Mouse (Mus musculus) CH12.LX (cell line): ENCODE data around the gene Npw. TPM values are rescaled to one million over a fixed set of nuclear protein-coding genes. Genes with fewer than 3 reads are reported as not detected.

Experiments used
- DNase-seq: peaks from one replicate; pipeline ENCODE4 v3.0.0-alpha.2; 2013; ENCODE audit errors: extremely low read depth
- H3K27ac ChIP-seq: 2 replicates; pipeline ENCODE4 v1.5.1; 2012; ENCODE audit warnings: low read depth, mild to moderate bottlenecking, control low read depth, moderate library complexity; ENCODE audit not compliant: insufficient read depth
- H3K27me3 ChIP-seq: replicated peaks from 2 replicates; pipeline ENCODE3; 2012; ENCODE audit warnings: inconsistent platforms
- H3K36me3 ChIP-seq, 2 experiments: replicated peaks in 1 of 2; 2 replicates each; pipeline versions ENCODE3 to v1.6.1; 2012; ENCODE audit warnings: inconsistent platforms in 1 of 2, low read length in 1 of 2, mild to moderate bottlenecking in 1 of 2, mixed read lengths in 1 of 2, moderate library complexity in 1 of 2; ENCODE audit not compliant: control insufficient read depth in 1 of 2, insufficient read depth in 1 of 2
- H3K4me1 ChIP-seq, 2 experiments: 2 replicates each; pipeline ENCODE4 v1.6.1; 2012; ENCODE audit warnings: inconsistent platforms in 1 of 2, moderate library complexity in 1 of 2; ENCODE audit not compliant: insufficient read depth in 2 of 2, control insufficient read depth in 1 of 2
- H3K4me2 ChIP-seq: 2 replicates; pipeline ENCODE4 v1.6.1; 2012; ENCODE audit warnings: low read depth, mild to moderate bottlenecking, control low read depth; ENCODE audit not compliant: poor library complexity, insufficient read depth, severe bottlenecking
- H3K4me3 ChIP-seq, 3 experiments: fragments of 150-350 bp in 1 of 3; sonication (generic) in 1 of 3; replicated peaks in 1 of 3; 2 replicates each; pipeline versions ENCODE3 to v1.5.1; 2011 to 2012; ENCODE audit warnings: low read depth in 2 of 3, low read length in 2 of 3, mild to moderate bottlenecking in 2 of 3, moderate library complexity in 2 of 3, control low read depth in 1 of 3, improper control_type of control experiment in 1 of 3, inconsistent platforms in 1 of 3, mixed read lengths in 1 of 3; ENCODE audit not compliant: poor library complexity in 1 of 3
- H3K79me2 ChIP-seq: replicated peaks from 2 replicates; pipeline ENCODE4 v1.6.1; 2012; ENCODE audit warnings: mild to moderate bottlenecking, moderate library complexity; ENCODE audit not compliant: control insufficient read depth, poor library complexity, insufficient read depth, severe bottlenecking; ENCODE audit errors: extremely low read depth
- H3K9ac ChIP-seq: 2 replicates; pipeline ENCODE4 v1.6.1; 2012; ENCODE audit warnings: low read depth, mild to moderate bottlenecking, control low read depth, moderate library complexity; ENCODE audit not compliant: insufficient read depth
- H3K9me3 ChIP-seq: replicated peaks from 2 replicates; pipeline ENCODE3; 2012; ENCODE audit warnings: low read length, inconsistent platforms, mixed read lengths
- BHLHE40 ChIP-seq: IDR thresholded peaks from 2 replicates; pipeline ENCODE4 v1.6.1; 2011; ENCODE audit warnings: mild to moderate bottlenecking, low read depth, low read length, improper control_type of control experiment
- E2F4 ChIP-seq: IDR thresholded peaks from 2 replicates; pipeline ENCODE4 v1.6.1; 2011; ENCODE audit warnings: low read depth, low read length, improper control_type of control experiment; ENCODE audit not compliant: insufficient replicate concordance
- EP300 ChIP-seq: IDR thresholded peaks from 2 replicates; pipeline ENCODE4 v1.6.1; 2011; ENCODE audit warnings: low read length, improper control_type of control experiment
- ETS1 ChIP-seq: conservative IDR thresholded peaks from 2 replicates; pipeline ENCODE4 v1.6.1; 2012; ENCODE audit warnings: low read depth, mild to moderate bottlenecking, inconsistent platforms, low read length, improper control_type of control experiment, moderate library complexity
- GABPA ChIP-seq: IDR thresholded peaks from 2 replicates; pipeline ENCODE4 v1.6.1; 2012; ENCODE audit warnings: low read depth, low read length, improper control_type of control experiment, inconsistent platforms; ENCODE audit not compliant: insufficient replicate concordance
- HCFC1 ChIP-seq: IDR thresholded peaks from 2 replicates; pipeline ENCODE4 v1.6.1; 2012; ENCODE audit warnings: low read depth, mild to moderate bottlenecking, inconsistent platforms, low read length, improper control_type of control experiment
- IRF4 ChIP-seq: IDR thresholded peaks from 2 replicates; pipeline ENCODE4 v1.6.1; 2014; ENCODE audit warnings: low read depth, mild to moderate bottlenecking, inconsistent platforms, low read length, improper control_type of control experiment
- MAFK ChIP-seq: IDR thresholded peaks from 2 replicates; pipeline ENCODE4 v1.6.1; 2011; ENCODE audit warnings: low read length, improper control_type of control experiment; ENCODE audit not compliant: insufficient replicate concordance
- MAX ChIP-seq: IDR thresholded peaks from 2 replicates; pipeline ENCODE4 v1.6.1; 2011; ENCODE audit warnings: low read length, improper control_type of control experiment
- MAZ ChIP-seq: IDR thresholded peaks from 2 replicates; pipeline ENCODE4 v1.6.1; 2012; ENCODE audit warnings: low read depth, mild to moderate bottlenecking, inconsistent platforms, low read length, improper control_type of control experiment, moderate library complexity
- MXI1 ChIP-seq: IDR thresholded peaks from 2 replicates; pipeline ENCODE4 v1.6.1; 2011; ENCODE audit warnings: mild to moderate bottlenecking, low read depth, low read length, improper control_type of control experiment
- NELFE ChIP-seq: IDR thresholded peaks from 2 replicates; pipeline ENCODE4 v1.6.1; 2011; ENCODE audit warnings: low read depth, low read length, improper control_type of control experiment
- NRF1 ChIP-seq: IDR thresholded peaks from 2 replicates; pipeline ENCODE4 v1.6.1; 2014; ENCODE audit warnings: low read depth, mild to moderate bottlenecking, inconsistent platforms, low read length, improper control_type of control experiment, moderate library complexity
- PAX5 ChIP-seq: IDR thresholded peaks from 2 replicates; pipeline ENCODE4 v1.6.1; 2012; ENCODE audit warnings: low read length, inconsistent platforms, mixed read lengths
- POLR2A ChIP-seq: IDR thresholded peaks from 2 replicates; pipeline ENCODE4 v1.6.1; 2011; ENCODE audit warnings: low read depth, mild to moderate bottlenecking, improper control_type of control experiment, low read length
- TBP ChIP-seq: conservative IDR thresholded peaks from 2 replicates; pipeline ENCODE4 v1.6.1; 2011; ENCODE audit warnings: low read depth, low read length, improper control_type of control experiment
- UBTF ChIP-seq: IDR thresholded peaks from 2 replicates; pipeline ENCODE4 v1.6.1; 2012; ENCODE audit warnings: low read depth, mild to moderate bottlenecking, inconsistent platforms, low read length, improper control_type of control experiment, moderate library complexity
- USF1 ChIP-seq: IDR thresholded peaks from 2 replicates; pipeline ENCODE4 v1.6.1; 2014; ENCODE audit warnings: low read depth, mild to moderate bottlenecking, inconsistent platforms, low read length, improper control_type of control experiment
- ZC3H11A ChIP-seq: IDR thresholded peaks from 2 replicates; pipeline ENCODE4 v1.6.1; 2012; ENCODE audit warnings: low read depth, mild to moderate bottlenecking, inconsistent platforms, low read length, improper control_type of control experiment
- ZNF384 ChIP-seq: IDR thresholded peaks from 2 replicates; pipeline ENCODE4 v1.6.1; 2012; ENCODE audit warnings: low read depth, low read length, improper control_type of control experiment, inconsistent platforms
- dilution Hi-C: fragments of 300-500 bp; cut with MboI; formaldehyde crosslinking; loops from 2 replicates; pipeline ENCODE4 v1.14.3; 2020; ENCODE audit warnings: low sequenced_read_pairs; ENCODE audit not compliant: extremely low pct_unique_long_range_greater_than_20kb, extremely low pct_ligation_motif_present
- in situ Hi-C: fragments of 300-500 bp; cut with MboI; formaldehyde crosslinking; loops from 3 replicates; pipeline ENCODE4 v1.14.3; 2019; ENCODE audit warnings: low sequenced_read_pairs, low pct_ligation_motif_present, low pct_unique_long_range_greater_than_20kb, mixed read lengths
- polyA plus RNA-seq: library from polyadenylated mRNA; unstranded; fragments of >175 nt; gene quantifications from 2 replicates; pipeline ENCODE4 v1.2.1, GENCODE M21; 2012; ENCODE audit warnings: low read depth; ENCODE audit not compliant: insufficient read length
- total RNA-seq, 2 experiments: library from RNA; depleted of rRNA; stranded (reverse); fragments of 300-350 nt in 1 of 2; fragments of >200 nt in 1 of 2; gene quantifications; 2 replicates each; pipeline ENCODE4 v1.2.3; 2012 to 2014

Gene Npw
- total and polyA plus RNA-seq, 3 experiments: not detected

- TF ChIP-seq ETS1: no peak
- TF ChIP-seq POLR2A: no peak
- no peak for TF ChIP-seq MAZ
- no peak for TF ChIP-seq TBP
- TF ChIP-seq E2F4: no peak
- no peak for TF ChIP-seq ZNF384
- TF ChIP-seq MXI1: no peak
- TF ChIP-seq ZC3H11A: no peak
- TF ChIP-seq MAX: no peak
- no peak for TF ChIP-seq BHLHE40
- TF ChIP-seq NRF1: no peak
- TF ChIP-seq PAX5: no peak
- no peak for TF ChIP-seq UBTF
- no peak for TF ChIP-seq IRF4
- TF ChIP-seq MAFK: no peak
- no peak overlapping the region for H3K27ac ChIP-seq
- no peak for DNase-seq
- peaks cover 41 to 47% of the 10 kb centered on the region in 2 experiments for H3K36me3 ChIP-seq
- H3K79me2 ChIP-seq: peaks cover 14% of the 10 kb centered on the region
- in situ Hi-C loops (no loop called here), dilution Hi-C loops (no loop called here)
- no peaks in the 10 kb centered on the region for H3K27me3 ChIP-seq
- no peak overlapping the region for H3K4me3 ChIP-seq
- H3K9ac ChIP-seq: no peak overlapping the region
- H3K4me1 ChIP-seq: peaks cover 7 to 21% of the 10 kb centered on the region in 2 experiments; a peak in 3 of 4 replicates
- H3K4me2 ChIP-seq: no peak overlapping the region
- H3K9me3 ChIP-seq: no peaks in the 10 kb centered on the region
Observed at GRCm38 (mm10) chr17:24705821-24706220, 47.6 kb upstream of the Npw start.

- H3K36me3 ChIP-seq: peaks cover 56 to 71% of the 10 kb centered on the region in 2 experiments
- TF ChIP-seq USF1: no peak
- TF ChIP-seq HCFC1: no peak
- TF ChIP-seq EP300: no peak
- TF ChIP-seq NELFE: no peak
- no peak for TF ChIP-seq MXI1
- no peak for TF ChIP-seq GABPA
- no peak for TF ChIP-seq PAX5
- dilution Hi-C loops (no loop called here), in situ Hi-C loops (no loop called here)
- no peaks in the 10 kb centered on the region for H3K27me3 ChIP-seq
- H3K9me3 ChIP-seq: no peaks in the 10 kb centered on the region
- no peak overlapping the region for H3K4me2 ChIP-seq
- H3K4me3 ChIP-seq: no peak overlapping the region
- no peak for DNase-seq
- H3K4me1 ChIP-seq: peaks cover 11 to 44% of the 10 kb centered on the region in 2 experiments
- H3K79me2 ChIP-seq: peaks cover 5% of the 10 kb centered on the region
- H3K9ac ChIP-seq: no peak overlapping the region
- H3K27ac ChIP-seq: no peak overlapping the region
Observed at GRCm38 (mm10) chr17:24701251-24701650, 43.0 kb upstream of the Npw start.
